Mouse (Mus musculus) lung, embryonic 16.5 days (tissue): ENCODE results near the gene Hsd17b10. TPM values are rescaled to one million over a fixed set of nuclear protein-coding genes. Genes with fewer than 3 reads are reported as not detected.

Experiments used
- ATAC-seq: fragments of 200-750 bp; cut with Nextera tagmentation; 2 replicates; pipeline ENCODE4 v1.8.0; 2017; ENCODE audit warnings: low read depth, mild to moderate bottlenecking, moderate library complexity
- H3K27ac ChIP-seq: fragments of 300-500 bp; sonication (generic); 2 replicates; pipeline ENCODE4 v1.5.1; 2014; ENCODE audit warnings: mild to moderate bottlenecking, control low read depth, low read length
- H3K27me3 ChIP-seq: fragments of 300-500 bp; sonication (generic); 2 replicates; pipeline ENCODE4 v1.6.1; 2014; ENCODE audit warnings: low read depth, low read length, mixed read lengths; ENCODE audit not compliant: control insufficient read depth, insufficient read depth
- H3K36me3 ChIP-seq: fragments of 300-500 bp; sonication (generic); 2 replicates; pipeline ENCODE4 v1.6.1; 2014; ENCODE audit warnings: low read length; ENCODE audit not compliant: control insufficient read depth, insufficient read depth
- H3K4me1 ChIP-seq: fragments of 300-500 bp; sonication (generic); replicated peaks from 2 replicates; pipeline ENCODE4 v1.6.1; 2014; ENCODE audit warnings: low read length, mixed read lengths; ENCODE audit not compliant: control insufficient read depth, insufficient read depth
- H3K4me2 ChIP-seq: fragments of 300-500 bp; sonication (generic); 2 replicates; pipeline ENCODE4 v1.6.1; 2014; ENCODE audit warnings: low read depth, low read length, control low read depth
- H3K4me3 ChIP-seq: fragments of 300-500 bp; sonication (generic); 2 replicates; pipeline ENCODE4 v1.5.1; 2014; ENCODE audit warnings: mild to moderate bottlenecking, low read length, control low read depth
- H3K9ac ChIP-seq: fragments of 300-500 bp; sonication (generic); 2 replicates; pipeline ENCODE4 v1.6.1; 2014; ENCODE audit warnings: low read length, control low read depth
- H3K9me3 ChIP-seq: fragments of 300-500 bp; sonication (generic); 2 replicates; pipeline ENCODE4 v1.6.1; 2016; ENCODE audit warnings: low read length; ENCODE audit not compliant: control insufficient read depth
- WGBS: fragments of 180-500 bp; shearing (Covaris S2); extraction: QIAGEN DNeasy Blood & Tissue Kit; methylation state at CpG from one replicate; pipeline ENCODE4 v1.1.7; 2014; 5-methylcytosine and 5-hydroxymethylcytosine counted together
- polyA plus RNA-seq: library from polyadenylated mRNA; unstranded; fragments of >200 nt; fragmentation: Nextera tagmentation; extraction: Ambion mirVana; gene quantifications from 2 replicates; pipeline ENCODE4 v1.2.1, GENCODE M21; 2015

Gene Hsd17b10
- polyA plus RNA-seq, 1 experiment from 2014 or later: 210 TPM

DNA sequence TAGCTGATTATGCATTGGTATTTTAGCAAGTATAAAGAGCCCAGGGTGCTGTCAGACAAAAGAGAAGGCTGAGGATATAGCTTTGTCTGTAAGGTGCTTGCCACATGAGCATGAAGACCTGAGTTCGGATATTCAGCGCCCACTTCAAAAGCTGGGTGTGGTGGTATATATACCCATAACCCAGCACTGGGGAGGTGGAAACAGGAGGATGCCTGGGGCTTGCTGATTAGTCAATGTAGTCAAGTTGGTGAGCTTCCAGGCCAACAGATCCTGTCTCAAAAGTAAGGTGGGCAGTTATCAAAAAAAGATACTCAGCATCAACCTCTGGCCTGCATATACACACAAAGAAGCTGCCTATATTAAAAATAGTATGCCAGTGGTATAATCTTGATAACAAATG is 17.6 kb downstream of the Hsd17b10 start:
- 72% methylated on average over 2 of the region's 2 CpGs for WGBS
- no peaks in the 10 kb centered on the region for H3K9me3 ChIP-seq
- no peaks in the 10 kb centered on the region for H3K4me1 ChIP-seq
- H3K4me2 ChIP-seq: no peak overlapping the region
- no peaks in the 10 kb centered on the region for H3K36me3 ChIP-seq
- no peak overlapping the region for H3K27ac ChIP-seq
- no peak overlapping the region for H3K4me3 ChIP-seq
- H3K27me3 ChIP-seq: peaks cover 2% of the 10 kb centered on the region
- H3K9ac ChIP-seq: no peak overlapping the region
- ATAC-seq: no peak

DNA sequence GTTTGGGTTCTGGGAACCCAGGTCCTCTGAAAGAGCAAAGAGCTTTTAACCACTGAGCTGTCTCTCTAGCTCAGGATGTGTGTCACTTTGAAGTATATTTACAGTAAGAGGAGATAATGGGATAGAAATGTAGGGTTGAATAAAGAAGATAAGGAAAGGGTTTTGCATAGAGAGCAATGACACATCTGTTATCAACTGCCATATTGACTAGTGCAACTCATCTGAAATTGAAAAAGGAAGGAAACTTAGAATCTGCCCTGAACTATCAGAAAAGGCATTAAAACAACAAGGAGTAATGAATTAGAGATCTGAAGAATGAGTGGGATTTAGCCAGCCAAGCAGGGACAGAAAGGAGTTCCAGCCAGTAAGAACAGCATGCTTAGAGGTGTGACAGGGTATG is 38.2 kb downstream of the Hsd17b10 start:
- H3K4me1 ChIP-seq: no peaks in the 10 kb centered on the region
- no peaks in the 10 kb centered on the region for H3K9me3 ChIP-seq
- peaks cover 2% of the 10 kb centered on the region for H3K27me3 ChIP-seq
- H3K4me2 ChIP-seq: no peak overlapping the region
- no peak for ATAC-seq
- peaks cover 2% of the 10 kb centered on the region for H3K36me3 ChIP-seq
- no peak overlapping the region for H3K4me3 ChIP-seq
- H3K9ac ChIP-seq: no peak overlapping the region
- H3K27ac ChIP-seq: no peak overlapping the region

DNA sequence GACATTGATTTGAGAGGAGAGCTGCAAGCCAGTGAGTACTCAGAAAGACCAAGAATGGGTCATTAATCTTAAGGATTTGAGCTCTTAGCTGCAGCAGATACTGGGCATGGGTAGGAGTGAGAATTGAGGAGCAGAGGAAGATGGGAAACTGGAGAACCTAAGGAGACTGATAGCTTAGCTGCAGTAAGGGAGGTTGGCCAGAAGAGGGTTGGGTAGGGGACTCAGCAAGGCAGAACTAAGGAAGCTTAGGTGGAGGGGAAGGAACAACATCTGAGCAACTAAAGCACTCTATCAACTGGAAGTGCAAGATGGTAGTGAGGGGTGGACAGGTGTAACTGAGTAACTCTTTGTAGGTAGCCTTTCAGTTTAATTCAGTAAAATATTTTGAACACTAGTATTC is 45.6 kb downstream of the Hsd17b10 start:
- H3K4me1 ChIP-seq: no peaks in the 10 kb centered on the region
- H3K9ac ChIP-seq: no peak overlapping the region
- no peaks in the 10 kb centered on the region for H3K9me3 ChIP-seq
- no peak overlapping the region for H3K27ac ChIP-seq
- no peak for ATAC-seq
- peaks cover 7% of the 10 kb centered on the region for H3K36me3 ChIP-seq
- peaks cover 6% of the 10 kb centered on the region for H3K27me3 ChIP-seq
- no peak overlapping the region for H3K4me2 ChIP-seq
- no peak overlapping the region for H3K4me3 ChIP-seq

- Histone ChIP-seq H3K9ac (no peak overlapping the region), H3K4me2 (no peak overlapping the region), H3K27me3 (peaks cover 6% of the 10 kb centered on the region), H3K36me3 (no peaks in the 10 kb centered on the region), H3K4me3 (no peak overlapping the region), H3K4me1 (no peaks in the 10 kb centered on the region), H3K27ac (no peak overlapping the region), H3K9me3 (no peaks in the 10 kb centered on the region)
- WGBS: 69% methylated on average over 3 of the region's 3 CpGs
- ATAC-seq: no peak
Observed at GRCm38 (mm10) chrX:152052546-152052945, 50.9 kb downstream of the Hsd17b10 start.

Other genes starting within 250 kb of the Hsd17b10 start
- 37.8 and 46.9 TPM in 2 replicates for gene Huwe1, start 201.0 kb upstream of the Hsd17b10 start, polyA plus RNA-seq
- 4.1 and 4.6 TPM in 2 replicates for gene Ribc1, start 14.4 kb downstream of the Hsd17b10 start, polyA plus RNA-seq
- gene Smc1a, start 14.6 kb downstream of the Hsd17b10 start, polyA plus RNA-seq: 111 and 119 TPM in 2 replicates
- gene Iqsec2, start 142.4 kb downstream of the Hsd17b10 start, polyA plus RNA-seq: 3.6 and 3.8 TPM in 2 replicates
- gene Kdm5c, start 231.2 kb downstream of the Hsd17b10 start, polyA plus RNA-seq: 41.0 and 43.0 TPM in 2 replicates